Mouse (Mus musculus) bone marrow macrophage, adult 2 months (primary cell): ENCODE results near the gene Pea15a. TPM values are rescaled to one million over a fixed set of nuclear protein-coding genes. Genes with fewer than 3 reads are reported as not detected.
A peak's percentile ranks its signal among the peaks of the same experiment; 100 is the strongest.
"Not testable (repeated sequence)": the region's sequence is repeated elsewhere in the genome, so short reads cannot be mapped to it uniquely, and the experiment has no call there.

Source experiments
- H3K27ac ChIP-seq: 2 replicates; pipeline ENCODE4 v1.5.1; 2012; ENCODE audit warnings: low read depth, low read length; ENCODE audit not compliant: insufficient read depth
- H3K4me1 ChIP-seq: 2 replicates; pipeline ENCODE4 v1.6.1; 2012; ENCODE audit warnings: low read length; ENCODE audit not compliant: control insufficient read depth, insufficient read depth
- H3K4me3 ChIP-seq: 2 replicates; pipeline ENCODE4 v1.5.1; 2012; ENCODE audit warnings: mild to moderate bottlenecking, low read length, moderate library complexity; ENCODE audit not compliant: insufficient read depth
- CTCF ChIP-seq: IDR thresholded peaks from 2 replicates; pipeline ENCODE4 v1.5.1; 2012; ENCODE audit warnings: low read depth, mild to moderate bottlenecking, low read length, moderate library complexity
- POLR2A ChIP-seq: IDR thresholded peaks from 2 replicates; pipeline ENCODE4 v1.6.1; 2012; ENCODE audit warnings: mild to moderate bottlenecking, low read depth, low read length, borderline replicate concordance
- polyA plus RNA-seq: library from polyadenylated mRNA; stranded (reverse); fragments of >200 nt; gene quantifications from 2 replicates; pipeline ENCODE4 v1.2.4, GENCODE M21; 2012; ENCODE audit not compliant: missing spikeins, insufficient read depth, insufficient read length

Pea15a gene
- 249 and 256 TPM in 2 replicates for polyA plus RNA-seq

- Histone ChIP-seq H3K27ac (peak within 1 kb of the TSS; percentile 91), H3K4me1 (peaks cover 33% of the 10 kb centered on the region), H3K4me3 (peak within 1 kb of the TSS; percentile 71)
- TF ChIP-seq POLR2A (no peak), CTCF (no peak)
These were observed at the start of gene Pea15a for GRCm38 (mm10) chr1:172206141-172206917. Pea15a (minus strand) TSS chr1:172206804.

- H3K4me3 ChIP-seq, result no peak overlapping the region
- peaks cover 17% of the 10 kb centered on the region for H3K4me1 ChIP-seq
- peak; percentile 39; the same call in 1 of the 2 replicates for TF ChIP-seq CTCF
- TF ChIP-seq POLR2A, result no peak
- H3K27ac ChIP-seq, result no peak overlapping the region
These were observed 41.1 kb upstream of the Pea15a start for GRCm38 (mm10) chr1:172247679-172248078.

GRCm38 (mm10) chr1:172247216-172247615 is 40.6 kb upstream of the Pea15a start:
- Histone ChIP-seq H3K4me1 (peaks cover 22% of the 10 kb centered on the region), H3K27ac (no peak overlapping the region), H3K4me3 (no peak overlapping the region)
- TF ChIP-seq POLR2A, result no peak
- no peak for TF ChIP-seq CTCF

GRCm38 (mm10) chr1:172244645-172245044 is 38.0 kb upstream of the Pea15a start:
- peaks cover 40% of the 10 kb centered on the region for H3K4me1 ChIP-seq
- not testable (repeated sequence) for H3K4me3 ChIP-seq, H3K27ac ChIP-seq

GRCm38 (mm10) chr1:172243547-172244205 is 37.1 kb upstream of the Pea15a start:
- Histone ChIP-seq H3K27ac (no peak overlapping the region), H3K4me1 (peaks cover 40% of the 10 kb centered on the region), H3K4me3 (no peak overlapping the region)
- TF ChIP-seq POLR2A (no peak), CTCF (no peak)

DNA sequence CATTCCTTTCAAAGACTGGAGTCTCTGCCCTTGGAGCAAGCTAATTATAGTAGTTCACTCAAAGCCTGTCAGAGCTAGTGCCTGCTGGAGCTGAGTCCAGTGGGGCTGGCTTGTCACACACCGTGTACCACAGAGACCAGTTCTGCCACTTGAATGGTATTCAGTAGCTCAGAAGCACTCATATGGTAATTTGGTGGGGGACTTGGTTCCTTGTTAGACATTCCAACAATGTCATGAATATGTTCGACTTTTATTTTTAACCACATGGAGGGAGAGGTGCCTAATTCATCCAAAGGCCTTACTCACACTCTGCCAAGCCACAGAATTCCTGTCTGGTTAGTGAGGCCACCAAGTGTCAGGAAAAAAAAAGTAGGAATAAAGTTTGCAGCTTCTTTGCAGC is 35.8 kb upstream of the Pea15a start:
- H3K4me3 ChIP-seq, result no peak overlapping the region
- TF ChIP-seq CTCF, result no peak
- TF ChIP-seq POLR2A, result no peak
- H3K27ac ChIP-seq, result no peak overlapping the region
- peaks cover 31% of the 10 kb centered on the region for H3K4me1 ChIP-seq

GRCm38 (mm10) chr1:172240945-172241708 is 34.5 kb upstream of the Pea15a start:
- Histone ChIP-seq H3K4me3 (no peak overlapping the region), H3K4me1 (peaks cover 29% of the 10 kb centered on the region), H3K27ac (peak overlapping the region; percentile 54)
- TF ChIP-seq CTCF (no peak), POLR2A (no peak)

GRCm38 (mm10) chr1:172229215-172229614 is 22.6 kb upstream of the Pea15a start:
- H3K4me1 ChIP-seq, result no peaks in the 10 kb centered on the region
- H3K4me3 ChIP-seq, result no peak overlapping the region
- TF ChIP-seq POLR2A (no peak), CTCF (no peak)
- no peak overlapping the region for H3K27ac ChIP-seq

- TF ChIP-seq POLR2A (no peak), CTCF (no peak)
- H3K4me3 ChIP-seq, result no peak overlapping the region
- no peaks in the 10 kb centered on the region for H3K4me1 ChIP-seq
- no peak overlapping the region for H3K27ac ChIP-seq
These were observed 21.6 kb upstream of the Pea15a start for GRCm38 (mm10) chr1:172228209-172228608.
